Mouse (Mus musculus): ENCODE measurements at regions not wholly inside any gene's neighbourhood (a gene's known extent, or its start where the extent isn't known, plus 50 kb on each side); places are given as distances from the start of the nearest gene placed in this dataset.

DNA sequence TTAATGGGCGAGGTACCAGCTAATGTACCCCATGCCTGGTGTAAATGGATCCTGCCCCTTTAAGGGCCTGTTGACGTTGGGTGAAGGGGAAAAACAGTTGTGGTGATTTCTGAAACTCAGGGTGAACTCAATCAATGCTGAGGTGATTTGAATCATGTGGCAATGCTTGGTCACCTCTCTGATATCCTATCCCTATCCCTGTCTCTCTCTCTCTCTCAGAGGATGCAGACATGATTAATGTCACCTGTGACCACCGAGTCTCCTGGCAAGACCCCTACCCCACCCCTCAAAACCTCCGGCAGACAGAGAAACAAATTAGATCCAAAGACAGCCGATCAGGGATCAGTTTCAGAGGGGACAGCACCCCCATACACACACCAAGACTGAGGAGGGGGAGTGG, 54.8 kb upstream of the Tbx3 start:
- in situ Hi-C loops (cut with MboI; ENCODE audit: low pct_unique_long_range_greater_than_20kb in 1 of 2, low sequenced_read_pairs in 2 of 2, unreplicated experiment in 1 of 2) = no loop called here

DNA sequence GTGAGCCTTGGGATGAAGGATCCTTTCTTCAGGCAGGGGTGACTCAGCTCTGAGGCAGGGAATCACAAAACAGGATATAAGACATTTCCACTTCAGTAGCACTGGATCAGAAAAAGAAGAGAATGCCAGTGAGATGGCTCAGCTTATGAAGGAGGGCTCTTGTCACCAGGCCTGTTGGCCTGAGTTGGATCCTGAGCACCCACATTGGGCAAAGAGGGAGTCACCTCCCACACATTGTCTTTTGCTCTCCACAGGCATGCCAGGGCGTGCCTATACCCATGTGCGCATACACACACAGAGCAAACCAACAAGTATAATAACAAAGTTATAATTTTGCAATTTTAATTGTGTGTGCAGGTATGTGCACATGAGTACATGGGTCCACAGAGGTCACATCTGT, 52.6 kb upstream of the Tbx3 start:
- in situ Hi-C loops (cut with MboI; ENCODE audit: low pct_unique_long_range_greater_than_20kb in 1 of 2, low sequenced_read_pairs in 2 of 2, unreplicated experiment in 1 of 2) = no loop called here

DNA sequence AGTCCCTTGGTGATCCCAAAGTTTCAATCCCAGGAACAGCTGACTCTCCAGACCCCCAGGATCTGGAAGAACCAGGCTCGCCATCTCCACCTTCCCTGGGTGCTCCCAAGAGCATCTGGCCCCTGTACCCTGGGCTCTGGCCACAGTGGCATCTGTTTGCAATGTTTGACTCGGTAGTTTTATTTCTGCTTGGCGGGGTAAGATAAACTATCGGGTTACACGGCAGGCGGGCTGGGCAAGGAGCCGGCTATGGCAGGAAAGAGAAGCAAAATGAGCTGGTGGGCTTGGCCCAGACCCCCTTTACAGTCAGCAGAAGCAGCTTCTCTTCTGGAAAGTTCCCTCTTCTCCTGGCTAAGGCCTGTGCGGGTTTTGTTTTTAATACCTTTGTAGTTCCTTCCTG, 50.6 kb upstream of the Tbx3 start:
- in situ Hi-C loops (cut with MboI; ENCODE audit: low pct_unique_long_range_greater_than_20kb in 1 of 2, low sequenced_read_pairs in 2 of 2, unreplicated experiment in 1 of 2) = no loop called here
